Mouse (Mus musculus) CD4-positive helper T cell, adult 2 months (primary cell): ENCODE results near the gene Cd27.
A peak's percentile ranks its signal among the peaks of the same experiment; 100 is the strongest.

ENCODE experiments used
- DNase-seq: peaks from one replicate; pipeline ENCODE4 v3.0.0-alpha.2; 2012; ENCODE audit warnings: low read depth, missing footprints, low spot score

Cd27 gene

GRCm38 (mm10) chr6:125215148-125215954, 21.5 kb downstream of the Cd27 start, which contains the start of gene Vamp1:
Gene Vamp1, plus strand, starts transcription at chr6:125215551.
- DNase-seq = peak; percentile 93

- DNase-seq = no peak
Observed at GRCm38 (mm10) chr6:125213715-125214114, 23.1 kb downstream of the Cd27 start.

- DNase-seq = no peak
Observed at GRCm38 (mm10) chr6:125213129-125213528, 23.7 kb downstream of the Cd27 start.

GRCm38 (mm10) chr6:125212621-125213020, 24.2 kb downstream of the Cd27 start:
- no peak for DNase-seq

- no peak for DNase-seq
Observed at GRCm38 (mm10) chr6:125210436-125210835, 26.4 kb downstream of the Cd27 start.

GRCm38 (mm10) chr6:125197166-125197565, 39.6 kb downstream of the Cd27 start:
- DNase-seq = no peak

- DNase-seq = no peak
Observed at GRCm38 (mm10) chr6:125196301-125196700, 40.5 kb downstream of the Cd27 start.

- no peak for DNase-seq
Observed at GRCm38 (mm10) chr6:125195541-125196075, 41.2 kb downstream of the Cd27 start.

GRCm38 (mm10) chr6:125193390-125193789, 43.4 kb downstream of the Cd27 start:
- no peak for DNase-seq

GRCm38 (mm10) chr6:125192841-125193240, 44.0 kb downstream of the Cd27 start:
- DNase-seq = no peak

GRCm38 (mm10) chr6:125192016-125192714, 44.6 kb downstream of the Cd27 start:
- DNase-seq = peak; percentile 92

- DNase-seq = peak; percentile 99
Observed at GRCm38 (mm10) chr6:125191332-125192015, 45.3 kb downstream of the Cd27 start, which contains the start of the genes Ncapd2 and Mrpl51. Gene Ncapd2, minus strand, starts transcription at chr6:125191701. Gene Mrpl51, plus strand, starts transcription at chr6:125191801.

- DNase-seq = no peak
Observed at GRCm38 (mm10) chr6:125190816-125191215, 46.0 kb downstream of the Cd27 start.

GRCm38 (mm10) chr6:125186203-125186602, 50.6 kb downstream of the Cd27 start:
- DNase-seq = no peak
